Mouse (Mus musculus): ENCODE data around the gene Fgd1. TPM values are rescaled to one million over a fixed set of nuclear protein-coding genes. Genes with fewer than 3 reads are reported as not detected.

Fgd1 gene
- total RNA-seq, 1 experiment, result 56.8 TPM

- Histone ChIP-seq H3K27ac (ENCODE audit: insufficient read depth, low read depth, low read length, poor library complexity, severe bottlenecking) (no peak overlapping the region), H3K9ac (ENCODE audit: insufficient read depth, low read depth, low read length, poor library complexity, severe bottlenecking) (no peak overlapping the region), H3K9me3 (ENCODE audit: control insufficient read depth, insufficient read depth, low read depth, low read length) (no peaks in the 10 kb centered on the region), H3K4me1 (ENCODE audit: control insufficient read depth in 2 of 2, insufficient read depth in 2 of 2, low read length in 2 of 2, poor library complexity in 1 of 2) (no peaks in the 10 kb centered on the region), H3K36me3 (ENCODE audit: control insufficient read depth, insufficient read depth, low read length, poor library complexity, severe bottlenecking) (peaks cover 39% of the 10 kb centered on the region), H3K4me3 (ENCODE audit: insufficient read depth in 1 of 2, low read depth in 1 of 2, low read length in 2 of 2, poor library complexity in 1 of 2, severe bottlenecking in 1 of 2) (no peak overlapping the region)
- in situ Hi-C loops (cut with MboI; ENCODE audit: low sequenced_read_pairs in 2 of 2, unreplicated experiment in 2 of 2), result no loop called here
- TF ChIP-seq HCFC1 (IDR thresholded peaks at IDR 0.05; ENCODE audit: borderline replicate concordance, insufficient read depth, low read length) (no peak), ZNF384 (IDR thresholded peaks at IDR 0.05; ENCODE audit: low read depth, low read length) (no peak), ZC3H11A (IDR thresholded peaks at IDR 0.05; ENCODE audit: borderline replicate concordance, low read depth, low read length) (no peak), MAFK (IDR thresholded peaks at IDR 0.05; ENCODE audit: insufficient read depth, low read depth, low read length) (no peak), CHD2 (IDR thresholded peaks at IDR 0.05; ENCODE audit: low read depth, low read length) (no peak)
- DNase-seq (ENCODE audit: low read depth, low spot score), result no peak
Measured at GRCm38 (mm10) chrX:151066071-151066666, 20.2 kb downstream of the Fgd1 start.

GRCm38 (mm10) chrX:151067876-151068275 is 21.9 kb downstream of the Fgd1 start:
- DNase-seq (ENCODE audit: low read depth, low spot score), result no peak
- TF ChIP-seq HCFC1 (IDR thresholded peaks at IDR 0.05; ENCODE audit: borderline replicate concordance, insufficient read depth, low read length) (no peak), CHD2 (IDR thresholded peaks at IDR 0.05; ENCODE audit: low read depth, low read length) (no peak), MAFK (IDR thresholded peaks at IDR 0.05; ENCODE audit: insufficient read depth, low read depth, low read length) (no peak), ZNF384 (IDR thresholded peaks at IDR 0.05; ENCODE audit: low read depth, low read length) (no peak), ZC3H11A (IDR thresholded peaks at IDR 0.05; ENCODE audit: borderline replicate concordance, low read depth, low read length) (no peak)
- Histone ChIP-seq H3K36me3 (ENCODE audit: control insufficient read depth, insufficient read depth, low read length, poor library complexity, severe bottlenecking) (peaks cover 45% of the 10 kb centered on the region), H3K9ac (ENCODE audit: insufficient read depth, low read depth, low read length, poor library complexity, severe bottlenecking) (no peak overlapping the region), H3K9me3 (ENCODE audit: control insufficient read depth, insufficient read depth, low read depth, low read length) (no peaks in the 10 kb centered on the region), H3K4me3 (ENCODE audit: insufficient read depth in 1 of 2, low read depth in 1 of 2, low read length in 2 of 2, poor library complexity in 1 of 2, severe bottlenecking in 1 of 2) (no peak overlapping the region), H3K4me1 (ENCODE audit: control insufficient read depth in 2 of 2, insufficient read depth in 2 of 2, low read length in 2 of 2, poor library complexity in 1 of 2) (no peaks in the 10 kb centered on the region), H3K27ac (ENCODE audit: insufficient read depth, low read depth, low read length, poor library complexity, severe bottlenecking) (no peak overlapping the region)
- in situ Hi-C loops (cut with MboI; ENCODE audit: low sequenced_read_pairs in 2 of 2, unreplicated experiment in 2 of 2), result no loop called here

GRCm38 (mm10) chrX:151076007-151076406 is 30.1 kb downstream of the Fgd1 start:
- DNase-seq (ENCODE audit: low read depth, low spot score), result no peak
- Histone ChIP-seq H3K4me3 (ENCODE audit: insufficient read depth in 1 of 2, low read depth in 1 of 2, low read length in 2 of 2, poor library complexity in 1 of 2, severe bottlenecking in 1 of 2) (no peak overlapping the region), H3K9me3 (ENCODE audit: control insufficient read depth, insufficient read depth, low read depth, low read length) (no peaks in the 10 kb centered on the region), H3K4me1 (ENCODE audit: control insufficient read depth in 2 of 2, insufficient read depth in 2 of 2, low read length in 2 of 2, poor library complexity in 1 of 2) (no peaks in the 10 kb centered on the region), H3K9ac (ENCODE audit: insufficient read depth, low read depth, low read length, poor library complexity, severe bottlenecking) (no peak overlapping the region), H3K36me3 (ENCODE audit: control insufficient read depth, insufficient read depth, low read length, poor library complexity, severe bottlenecking) (peaks cover 41% of the 10 kb centered on the region), H3K27ac (ENCODE audit: insufficient read depth, low read depth, low read length, poor library complexity, severe bottlenecking) (no peak overlapping the region)
- in situ Hi-C loops (cut with MboI; ENCODE audit: low sequenced_read_pairs in 2 of 2, unreplicated experiment in 2 of 2), result no loop called here
- TF ChIP-seq CHD2 (IDR thresholded peaks at IDR 0.05; ENCODE audit: low read depth, low read length), result no peak
- TF ChIP-seq MAFK (IDR thresholded peaks at IDR 0.05; ENCODE audit: insufficient read depth, low read depth, low read length), result no peak
- TF ChIP-seq HCFC1 (IDR thresholded peaks at IDR 0.05; ENCODE audit: borderline replicate concordance, insufficient read depth, low read length), result no peak
- no peak for TF ChIP-seq ZNF384 (IDR thresholded peaks at IDR 0.05; ENCODE audit: low read depth, low read length)
- TF ChIP-seq ZC3H11A (IDR thresholded peaks at IDR 0.05; ENCODE audit: borderline replicate concordance, low read depth, low read length), result no peak

- Histone ChIP-seq H3K9me3 (ENCODE audit: control insufficient read depth, insufficient read depth, low read depth, low read length) (no peaks in the 10 kb centered on the region), H3K27ac (ENCODE audit: insufficient read depth, low read depth, low read length, poor library complexity, severe bottlenecking) (no peak overlapping the region), H3K4me1 (ENCODE audit: control insufficient read depth in 2 of 2, insufficient read depth in 2 of 2, low read length in 2 of 2, poor library complexity in 1 of 2) (no peaks in the 10 kb centered on the region), H3K4me3 (ENCODE audit: insufficient read depth in 1 of 2, low read depth in 1 of 2, low read length in 2 of 2, poor library complexity in 1 of 2, severe bottlenecking in 1 of 2) (no peak overlapping the region), H3K9ac (ENCODE audit: insufficient read depth, low read depth, low read length, poor library complexity, severe bottlenecking) (no peak overlapping the region), H3K36me3 (ENCODE audit: control insufficient read depth, insufficient read depth, low read length, poor library complexity, severe bottlenecking) (peaks cover 34% of the 10 kb centered on the region)
- TF ChIP-seq HCFC1 (IDR thresholded peaks at IDR 0.05; ENCODE audit: borderline replicate concordance, insufficient read depth, low read length) (no peak), ZC3H11A (IDR thresholded peaks at IDR 0.05; ENCODE audit: borderline replicate concordance, low read depth, low read length) (no peak), ZNF384 (IDR thresholded peaks at IDR 0.05; ENCODE audit: low read depth, low read length) (no peak)
- in situ Hi-C loops (cut with MboI; ENCODE audit: low sequenced_read_pairs in 2 of 2, unreplicated experiment in 2 of 2), result no loop called here
- no peak for DNase-seq (ENCODE audit: low read depth, low spot score)
Measured at GRCm38 (mm10) chrX:151076941-151077485, 31.1 kb downstream of the Fgd1 start.
